Mouse (Mus musculus) stomach, postnatal 0 days (tissue): ENCODE measurements around the gene Ccser2.

Source experiments
- CTCF ChIP-seq: IDR thresholded peaks from 2 replicates; pipeline ENCODE4 v1.5.1; 2016; ENCODE audit warnings: antibody characterized with exemption, low read depth, mild to moderate bottlenecking, moderate library complexity
- EP300 ChIP-seq: optimal IDR thresholded peaks from 2 replicates; pipeline ENCODE3; 2016; ENCODE audit warnings: antibody characterized with exemption

GRCm38 (mm10) chr14:36914473-36915005, 54.0 kb downstream of the Ccser2 start:
- TF ChIP-seq CTCF: no peak
- TF ChIP-seq EP300: no peak
